ENCODE assay signal across 23 mouse cellular contexts in genomic region chr1:47119636-47120035, GRCm38 (mm10).
DNase-seq lines count a peak whose midpoint lies in the region; ATAC-seq and TF ChIP-seq lines count a peak whose summit lies in the region.
"Had no signal": no experiment of that assay in that cellular context is flagged by ENCODE, and none has a peak within 500 bp of the region (broad histone marks: within the 10 kb centered on the region; RNA-seq: fewer than 3 reads in every experiment).

No protein-coding gene starts in this region.

- H3K4me3 ChIP-seq in forebrain, postnatal 0 days (ENCODE audit: low read depth, low read length), result no peak overlapping the region
- no peak overlapping the region for H3K4me3 ChIP-seq in forebrain, embryonic 10.5 days
- H3K4me3 ChIP-seq in left cerebral cortex, adult 2 months, result no peak overlapping the region
- H3K4me3 ChIP-seq: embryonic facial prominence, embryonic 12.5 days; heart, embryonic 13.5 days; kidney, embryonic 15.5 days; liver, embryonic 15.5 days; stomach, embryonic 15.5 days had no signal

- no peaks in the 10 kb centered on the region for H3K36me3 ChIP-seq in forebrain, postnatal 0 days (ENCODE audit: insufficient read depth)
- no peaks in the 10 kb centered on the region for H3K36me3 ChIP-seq in forebrain, embryonic 10.5 days (replicated peaks)
- H3K36me3 ChIP-seq: embryonic facial prominence, embryonic 12.5 days; G1E; heart, embryonic 13.5 days; kidney, embryonic 15.5 days; liver, embryonic 15.5 days; stomach, embryonic 15.5 days had no signal

- no peak for TF ChIP-seq CTCF in forebrain, postnatal 0 days (IDR thresholded peaks at IDR 0.05; ENCODE audit: low read depth)
- no peak for TF ChIP-seq CTCF in left cerebral cortex, adult 2 months (IDR thresholded peaks at IDR 0.05)

- DNase-seq in forebrain, postnatal 0 days, result no peak
- DNase-seq in forebrain, embryonic 10.5 days (ENCODE audit: extremely low spot score, low spot score), result no peak
- DNase-seq in brain, adult 2 months (ENCODE audit: low read depth, low spot score), result peak; percentile 75
- peak; percentile 53 to 62 for DNase-seq in layer of hippocampus, adult 8-10 months (ENCODE audit: low spot score in 2 of 2)
- DNase-seq in left cerebral cortex, adult 2 months (ENCODE audit: extremely low spot score in 1 of 2, low spot score in 2 of 2), result peak in 1 of 2 experiments; percentile 28
- DNase-seq in adrenal gland, postnatal 10 days, result no peak
- DNase-seq in urinary bladder, postnatal 36 days (ENCODE audit: low spot score in 2 of 2), result no peak
- DNase-seq in adrenal gland, postnatal 4 days (ENCODE audit: low spot score in 2 of 2), result no peak
- DNase-seq: cerebellum, adult 9-10 months; gastrocnemius, postnatal 10 days; heart, adult 18-20 months; heart, postnatal 36 days; thymus, adult 2 months had no signal

- no peaks in the 10 kb centered on the region for H3K27me3 ChIP-seq in forebrain, postnatal 0 days (ENCODE audit: insufficient read depth, low read length)
- no peaks in the 10 kb centered on the region for H3K27me3 ChIP-seq in forebrain, embryonic 10.5 days (ENCODE audit: poor library complexity, severe bottlenecking)
- H3K27me3 ChIP-seq: embryonic facial prominence, embryonic 12.5 days; heart, embryonic 13.5 days; kidney, embryonic 15.5 days; liver, embryonic 15.5 days; stomach, embryonic 15.5 days had no signal

- H3K9ac ChIP-seq in forebrain, postnatal 0 days, result no peak overlapping the region
- H3K9ac ChIP-seq: embryonic facial prominence, embryonic 12.5 days; heart, embryonic 13.5 days; hindbrain, embryonic 14.5 days; kidney, embryonic 15.5 days; liver, embryonic 15.5 days; stomach, embryonic 15.5 days had no signal

- WGBS in forebrain, postnatal 0 days, result 86% methylated on average over 1 of the region's 1 CpGs
- 88% methylated on average over 1 of the region's 1 CpGs for WGBS in forebrain, embryonic 10.5 days

- no peaks in the 10 kb centered on the region for H3K9me3 ChIP-seq in forebrain, postnatal 0 days (ENCODE audit: low read length)
- no peaks in the 10 kb centered on the region for H3K9me3 ChIP-seq in forebrain, embryonic 10.5 days
- H3K9me3 ChIP-seq: embryonic facial prominence, embryonic 12.5 days; G1E; heart, embryonic 13.5 days; kidney, embryonic 15.5 days; liver, embryonic 15.5 days; stomach, embryonic 15.5 days had no signal

- ATAC-seq in forebrain, postnatal 0 days, result peak; percentile 50
- ATAC-seq: intestine, embryonic 16.5 days; lung, postnatal 0 days had no signal

- H3K27ac ChIP-seq in forebrain, postnatal 0 days (ENCODE audit: low read depth, low read length), result no peak overlapping the region
- H3K27ac ChIP-seq in forebrain, embryonic 10.5 days, result no peak overlapping the region
- H3K27ac ChIP-seq in left cerebral cortex, adult 2 months, result peak overlapping the region; percentile 28; the same call in 1 of the 2 replicates
- H3K27ac ChIP-seq: embryonic facial prominence, embryonic 12.5 days; heart, embryonic 13.5 days; hindbrain, embryonic 14.5 days; kidney, embryonic 15.5 days; liver, embryonic 15.5 days; stomach, embryonic 15.5 days had no signal

- no peak overlapping the region for H3K4me2 ChIP-seq in forebrain, postnatal 0 days (ENCODE audit: low read depth)
- H3K4me2 ChIP-seq: embryonic facial prominence, embryonic 12.5 days; heart, embryonic 13.5 days; hindbrain, embryonic 14.5 days; kidney, embryonic 15.5 days; liver, embryonic 15.5 days; midbrain, embryonic 11.5 days; stomach, embryonic 15.5 days had no signal

- no peaks in the 10 kb centered on the region for H3K4me1 ChIP-seq in forebrain, postnatal 0 days (ENCODE audit: insufficient read depth)
- H3K4me1 ChIP-seq in forebrain, embryonic 10.5 days, result no peaks in the 10 kb centered on the region
- H3K4me1 ChIP-seq: embryonic facial prominence, embryonic 12.5 days; heart, embryonic 13.5 days; kidney, embryonic 15.5 days; liver, embryonic 15.5 days; stomach, embryonic 15.5 days had no signal

- intact Hi-C loops in left cerebral cortex, adult 2 months (cut with DNase I), result loop anchor here (5.0 kb wide), 2 partner anchors 73 to 267 kb away; no protein-coding TSS in a partner anchor

Comparison
In these comparisons a context has a peak if more than half of its experiments do, and no peak if none do; other contexts are left out.
1. DNase-seq: peak in brain, adult 2 months (single experiment) and layer of hippocampus, adult 8-10 months (2 of 2); none in forebrain, postnatal 0 days (single experiment), forebrain, embryonic 10.5 days (single experiment), adrenal gland, postnatal 10 days (single experiment), urinary bladder, postnatal 36 days (0 of 2) and adrenal gland, postnatal 4 days (0 of 2).